Mouse (Mus musculus) liver, embryonic 11.5 days (tissue): ENCODE data around the gene Sprr1a. TPM values are rescaled to one million over a fixed set of nuclear protein-coding genes. Genes with fewer than 3 reads are reported as not detected.
"Not testable (repeated sequence)": the region's sequence is repeated elsewhere in the genome, so short reads cannot be mapped to it uniquely, and the experiment has no call there.

Experiments used
- ATAC-seq: fragments of 200-750 bp; cut with Nextera tagmentation; replicated peaks from 2 replicates; pipeline ENCODE4 v1.8.0; 2017; ENCODE audit warnings: moderate number of reproducible peaks, mild to moderate bottlenecking, moderate TSS enrichment, moderate library complexity; ENCODE audit not compliant: low FRiP score
- DNase-seq: peaks from one replicate; pipeline ENCODE4 v3.0.0-alpha.2; 2017; ENCODE audit warnings: low spot score
- H3K27ac ChIP-seq: fragments of 300-500 bp; sonication (generic); 2 replicates; pipeline ENCODE4 v1.5.1; 2014; ENCODE audit warnings: mild to moderate bottlenecking, low read depth, low read length, control low read depth
- H3K27me3 ChIP-seq: fragments of 300-500 bp; sonication (generic); replicated peaks from 2 replicates; pipeline ENCODE4 v1.6.1; 2014; ENCODE audit warnings: low read length, mixed read lengths; ENCODE audit not compliant: control insufficient read depth, insufficient read depth
- H3K36me3 ChIP-seq: fragments of 300-500 bp; sonication (generic); 2 replicates; pipeline ENCODE4 v1.6.1; 2014; ENCODE audit warnings: mild to moderate bottlenecking, low read length, moderate library complexity, mixed read lengths; ENCODE audit not compliant: control insufficient read depth, insufficient read depth
- H3K4me1 ChIP-seq: fragments of 300-500 bp; sonication (generic); replicated peaks from 2 replicates; pipeline ENCODE4 v1.6.1; 2014; ENCODE audit warnings: low read length, mixed read lengths; ENCODE audit not compliant: control insufficient read depth, insufficient read depth
- H3K4me2 ChIP-seq: fragments of 300-500 bp; sonication (generic); 2 replicates; pipeline ENCODE4 v1.6.1; 2014; ENCODE audit warnings: mild to moderate bottlenecking, control low read depth, moderate library complexity
- H3K4me3 ChIP-seq: fragments of 300-500 bp; sonication (generic); 2 replicates; pipeline ENCODE4 v1.5.1; 2014; ENCODE audit warnings: low read depth, low read length, control low read depth
- H3K9ac ChIP-seq: fragments of 300-500 bp; sonication (generic); 2 replicates; pipeline ENCODE4 v1.6.1; 2014; ENCODE audit warnings: low read depth, low read length, control low read depth
- H3K9me3 ChIP-seq: fragments of 300-500 bp; sonication (generic); 2 replicates; pipeline ENCODE4 v1.6.1; 2016; ENCODE audit warnings: low read length, inconsistent platforms, mixed read lengths; ENCODE audit not compliant: control insufficient read depth
- WGBS: fragments of 180-500 bp; shearing (Covaris S2); extraction: QIAGEN DNeasy Blood & Tissue Kit; methylation state at CpG from one replicate; pipeline ENCODE4 v1.1.7; 2014; 5-methylcytosine and 5-hydroxymethylcytosine counted together
- polyA plus RNA-seq: library from polyadenylated mRNA; unstranded; fragments of >200 nt; fragmentation: Nextera tagmentation; extraction: Ambion mirVana; gene quantifications from 2 replicates; pipeline ENCODE4 v1.2.1, GENCODE M21; 2014

The Sprr1a gene
- not detected in 2 replicates for polyA plus RNA-seq

DNA sequence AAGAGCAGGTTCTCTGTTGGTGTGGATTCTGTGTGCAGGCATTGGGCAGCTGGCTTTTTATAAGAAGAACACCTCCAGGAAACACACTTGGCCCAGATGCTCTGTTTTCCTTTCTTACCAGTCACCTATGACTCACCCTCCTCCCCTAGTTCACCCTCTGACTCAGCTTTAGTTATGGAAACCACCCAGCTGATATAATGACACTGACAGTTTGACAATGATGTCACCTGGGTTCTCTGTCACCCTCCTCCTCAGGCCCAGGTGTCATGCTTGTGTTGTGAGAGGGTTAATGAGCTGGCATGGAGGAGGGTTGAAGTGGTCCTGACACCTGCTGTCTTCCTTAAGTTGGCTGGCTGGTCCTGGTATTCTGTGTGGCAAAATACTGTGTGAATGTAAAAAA is at the start of gene Sprr1a:
Gene Sprr1a (minus strand): TSS at position 33 of the 400 bp plus-strand sequence.
- Histone ChIP-seq H3K4me1 (no peaks in the 10 kb centered on the region), H3K4me2 (no peak within 1 kb of the TSS), H3K9ac (no peak within 1 kb of the TSS), H3K9me3 (no peaks in the 10 kb centered on the region), H3K4me3 (no peak within 1 kb of the TSS), H3K36me3 (no peaks in the 10 kb centered on the region), H3K27me3 (no peaks in the 10 kb centered on the region), H3K27ac (no peak within 1 kb of the TSS)
- no peak for ATAC-seq
- no peak for DNase-seq

- Histone ChIP-seq H3K4me2 (no peak within 1 kb of the TSS), H3K4me1 (no peaks in the 10 kb centered on the region), H3K36me3 (no peaks in the 10 kb centered on the region), H3K9ac (no peak within 1 kb of the TSS), H3K9me3 (no peaks in the 10 kb centered on the region), H3K4me3 (no peak within 1 kb of the TSS), H3K27ac (no peak within 1 kb of the TSS), H3K27me3 (no peaks in the 10 kb centered on the region)
- ATAC-seq (no peak), DNase-seq (no peak)
- WGBS = 84% methylated on average over 3 of the region's 3 CpGs
Measured at GRCm38 (mm10) chr3:92534411-92534810, 48.7 kb upstream of the Sprr1a start, which contains the start of gene 2310046K23Rik. Gene 2310046K23Rik, minus strand, starts transcription at chr3:92534511.

GRCm38 (mm10) chr3:92512325-92512724 is 26.6 kb upstream of the Sprr1a start:
- Histone ChIP-seq H3K27me3 (no peaks in the 10 kb centered on the region), H3K4me2 (no peak overlapping the region), H3K9ac (no peak overlapping the region), H3K36me3 (no peaks in the 10 kb centered on the region), H3K9me3 (no peaks in the 10 kb centered on the region), H3K27ac (no peak overlapping the region), H3K4me1 (no peaks in the 10 kb centered on the region), H3K4me3 (no peak overlapping the region)
- no peak for ATAC-seq
- DNase-seq = no peak

- H3K4me2 ChIP-seq = no peak overlapping the region
- DNase-seq = no peak
- no peak overlapping the region for H3K9ac ChIP-seq
- no peak overlapping the region for H3K27ac ChIP-seq
- H3K27me3 ChIP-seq = no peaks in the 10 kb centered on the region
- H3K4me3 ChIP-seq = no peak overlapping the region
- no peaks in the 10 kb centered on the region for H3K9me3 ChIP-seq
- H3K4me1 ChIP-seq = no peaks in the 10 kb centered on the region
- H3K36me3 ChIP-seq = no peaks in the 10 kb centered on the region
- no peak for ATAC-seq
Measured at GRCm38 (mm10) chr3:92510786-92511185, 25.1 kb upstream of the Sprr1a start.

- Histone ChIP-seq H3K36me3 (no peaks in the 10 kb centered on the region), H3K9me3 (no peaks in the 10 kb centered on the region), H3K4me3 (no peak overlapping the region), H3K4me2 (no peak overlapping the region), H3K27ac (no peak overlapping the region), H3K27me3 (no peaks in the 10 kb centered on the region), H3K4me1 (no peaks in the 10 kb centered on the region), H3K9ac (no peak overlapping the region)
- WGBS = 90% methylated on average over 1 of the region's 1 CpGs
- ATAC-seq (no peak), DNase-seq (no peak)
Measured at GRCm38 (mm10) chr3:92508185-92508584, 22.5 kb upstream of the Sprr1a start.

- Histone ChIP-seq H3K27me3 (no peaks in the 10 kb centered on the region), H3K9ac (no peak overlapping the region), H3K4me1 (no peaks in the 10 kb centered on the region), H3K36me3 (no peaks in the 10 kb centered on the region), H3K4me2 (no peak overlapping the region), H3K27ac (no peak overlapping the region), H3K9me3 (no peaks in the 10 kb centered on the region), H3K4me3 (no peak overlapping the region)
- DNase-seq (no peak), ATAC-seq (no peak)
Measured at GRCm38 (mm10) chr3:92503528-92503927, 17.8 kb upstream of the Sprr1a start.

- no peaks in the 10 kb centered on the region for H3K27me3 ChIP-seq
- H3K27ac ChIP-seq = no peak within 1 kb of the TSS
- H3K4me1 ChIP-seq = no peaks in the 10 kb centered on the region
- H3K4me3 ChIP-seq = no peak within 1 kb of the TSS
- H3K9ac ChIP-seq = no peak within 1 kb of the TSS
- ATAC-seq (no peak), DNase-seq (no peak)
- no peaks in the 10 kb centered on the region for H3K9me3 ChIP-seq
- WGBS = 89% methylated on average over 1 of the region's 1 CpGs
- H3K4me2 ChIP-seq = no peak within 1 kb of the TSS
- no peaks in the 10 kb centered on the region for H3K36me3 ChIP-seq
Measured at GRCm38 (mm10) chr3:92500393-92500792, 14.7 kb upstream of the Sprr1a start, which contains the start of gene Sprr4. Gene Sprr4, minus strand, starts transcription at chr3:92500493.

GRCm38 (mm10) chr3:92490262-92490661 is 4.6 kb upstream of the Sprr1a start:
- H3K27ac ChIP-seq = not testable (repeated sequence)

GRCm38 (mm10) chr3:92486307-92486706 is 612 bp upstream of the Sprr1a start:
- WGBS = 23% methylated on average over 1 of the region's 1 CpGs
- Histone ChIP-seq H3K27me3 (no peaks in the 10 kb centered on the region), H3K9me3 (no peaks in the 10 kb centered on the region), H3K4me1 (no peaks in the 10 kb centered on the region), H3K9ac (no peak overlapping the region), H3K4me3 (no peak overlapping the region), H3K4me2 (no peak overlapping the region), H3K36me3 (no peaks in the 10 kb centered on the region), H3K27ac (no peak overlapping the region)
- ATAC-seq (no peak), DNase-seq (no peak)

More at GRCm38 (mm10) chr3:92490262-92490661, 4.6 kb upstream of the Sprr1a start:
- H3K4me3 ChIP-seq, ATAC-seq, H3K36me3 ChIP-seq, H3K27me3 ChIP-seq, H3K9me3 ChIP-seq, DNase-seq, H3K9ac ChIP-seq, H3K4me1 ChIP-seq, H3K4me2 ChIP-seq: not testable (repeated sequence)
